Mouse (Mus musculus) testis, adult 2 months (tissue): ENCODE data around the gene Hcn2. TPM values are rescaled to one million over a fixed set of nuclear protein-coding genes. Genes with fewer than 3 reads are reported as not detected.

Experiments used
- H3K27ac ChIP-seq: fragments of 200-500 bp; 2 replicates; pipeline ENCODE4 v1.5.1; 2012; ENCODE audit warnings: low read depth, low read length; ENCODE audit not compliant: control insufficient read depth, insufficient read depth
- H3K27me3 ChIP-seq: fragments of 200-500 bp; 2 replicates; pipeline ENCODE4 v1.6.1; 2012; ENCODE audit warnings: mild to moderate bottlenecking, low read length, moderate library complexity; ENCODE audit not compliant: control insufficient read depth, insufficient read depth
- H3K36me3 ChIP-seq: fragments of 200-500 bp; 2 replicates; pipeline ENCODE4 v1.6.1; 2012; ENCODE audit warnings: mild to moderate bottlenecking, low read length; ENCODE audit not compliant: control insufficient read depth, insufficient read depth
- H3K4me1 ChIP-seq: fragments of 200-500 bp; 2 replicates; pipeline ENCODE4 v1.6.1; 2012; ENCODE audit warnings: low read length; ENCODE audit not compliant: control insufficient read depth, insufficient read depth
- H3K4me3 ChIP-seq: fragments of 200-500 bp; 2 replicates; pipeline ENCODE4 v1.5.1; 2012; ENCODE audit warnings: low read depth, mild to moderate bottlenecking, low read length, moderate library complexity, mixed read lengths; ENCODE audit not compliant: control insufficient read depth
- CTCF ChIP-seq: fragments of 200-500 bp; IDR thresholded peaks from 2 replicates; pipeline ENCODE4 v1.5.1; 2012; ENCODE audit warnings: low read depth, mild to moderate bottlenecking, inconsistent platforms, low read length, moderate library complexity; ENCODE audit not compliant: control insufficient read depth, insufficient read depth, insufficient replicate concordance
- POLR2A ChIP-seq: fragments of 200-500 bp; IDR thresholded peaks from 2 replicates; pipeline ENCODE4 v1.6.1; 2012; ENCODE audit warnings: low read depth, mild to moderate bottlenecking, inconsistent platforms, low read length, moderate library complexity; ENCODE audit not compliant: control insufficient read depth
- polyA plus RNA-seq: library from polyadenylated mRNA; depleted of rRNA; stranded (reverse); fragments of >200 nt; gene quantifications from 2 replicates; pipeline ENCODE4 v1.2.3, GENCODE M21; 2012

Gene Hcn2
- polyA plus RNA-seq, 1 experiment, result 0.69 TPM

GRCm38 (mm10) chr10:79723692-79724091 is 7.3 kb downstream of the Hcn2 start:
- Histone ChIP-seq H3K27ac (no peak overlapping the region), H3K36me3 (no peaks in the 10 kb centered on the region), H3K4me1 (no peaks in the 10 kb centered on the region), H3K27me3 (no peaks in the 10 kb centered on the region), H3K4me3 (no peak overlapping the region)
- TF ChIP-seq CTCF (no peak), POLR2A (no peak)

GRCm38 (mm10) chr10:79726090-79726489 is 9.7 kb downstream of the Hcn2 start:
- TF ChIP-seq POLR2A (no peak), CTCF (peak; percentile 54; the same call in 1 of the 2 replicates)
- Histone ChIP-seq H3K4me3 (no peak overlapping the region), H3K36me3 (no peaks in the 10 kb centered on the region), H3K27ac (no peak overlapping the region), H3K27me3 (no peaks in the 10 kb centered on the region), H3K4me1 (no peaks in the 10 kb centered on the region)

- no peaks in the 10 kb centered on the region for H3K36me3 ChIP-seq
- H3K4me1 ChIP-seq, result no peaks in the 10 kb centered on the region
- H3K27me3 ChIP-seq, result no peaks in the 10 kb centered on the region
- no peak for TF ChIP-seq CTCF
- 0 out of 2 replicates have a peak, but pooled peaks have one; percentile 17 for TF ChIP-seq POLR2A
- no peak overlapping the region for H3K27ac ChIP-seq
- no peak overlapping the region for H3K4me3 ChIP-seq
These were observed 12.2 kb downstream of the Hcn2 start for GRCm38 (mm10) chr10:79728323-79729249.

GRCm38 (mm10) chr10:79729357-79729965 is 13.0 kb downstream of the Hcn2 start:
- Histone ChIP-seq H3K36me3 (no peaks in the 10 kb centered on the region), H3K27ac (no peak overlapping the region), H3K4me1 (no peaks in the 10 kb centered on the region; the same call in 1 of the 2 replicates), H3K4me3 (no peak overlapping the region), H3K27me3 (no peaks in the 10 kb centered on the region)
- no peak for TF ChIP-seq POLR2A
- no peak for TF ChIP-seq CTCF

- no peaks in the 10 kb centered on the region for H3K36me3 ChIP-seq
- H3K27ac ChIP-seq, result no peak overlapping the region
- H3K27me3 ChIP-seq, result no peaks in the 10 kb centered on the region
- no peak for TF ChIP-seq POLR2A
- peak; percentile 40; the same call in 1 of the 2 replicates for TF ChIP-seq CTCF
- peaks cover 17% of the 10 kb centered on the region for H3K4me1 ChIP-seq
- H3K4me3 ChIP-seq, result no peak overlapping the region
These were observed 16.1 kb downstream of the Hcn2 start for GRCm38 (mm10) chr10:79732500-79732899.

GRCm38 (mm10) chr10:79733847-79734246 is 17.4 kb downstream of the Hcn2 start:
- Histone ChIP-seq H3K36me3 (no peaks in the 10 kb centered on the region), H3K27me3 (no peaks in the 10 kb centered on the region), H3K4me3 (no peak overlapping the region), H3K27ac (no peak overlapping the region), H3K4me1 (peaks cover 23% of the 10 kb centered on the region)
- TF ChIP-seq CTCF (no peak), POLR2A (no peak)

GRCm38 (mm10) chr10:79735361-79735760 is 18.9 kb downstream of the Hcn2 start:
- TF ChIP-seq POLR2A, result no peak
- no peaks in the 10 kb centered on the region for H3K27me3 ChIP-seq
- peaks cover 23% of the 10 kb centered on the region for H3K4me1 ChIP-seq
- H3K36me3 ChIP-seq, result no peaks in the 10 kb centered on the region
- H3K4me3 ChIP-seq, result peak overlapping the region; percentile 33
- H3K27ac ChIP-seq, result no peak overlapping the region
